Mouse (Mus musculus) spleen, postnatal 4 days (tissue): ENCODE measurements around the gene Mas1.
"Not testable (repeated sequence)": the region's sequence is repeated elsewhere in the genome, so short reads cannot be mapped to it uniquely, and the experiment has no call there.

Experiments used
- DNase-seq, 2 experiments: peaks; one replicate each; pipeline ENCODE4 v3.0.0; 2022; ENCODE audit warnings: low spot score in 2 of 2

Gene Mas1

DNA sequence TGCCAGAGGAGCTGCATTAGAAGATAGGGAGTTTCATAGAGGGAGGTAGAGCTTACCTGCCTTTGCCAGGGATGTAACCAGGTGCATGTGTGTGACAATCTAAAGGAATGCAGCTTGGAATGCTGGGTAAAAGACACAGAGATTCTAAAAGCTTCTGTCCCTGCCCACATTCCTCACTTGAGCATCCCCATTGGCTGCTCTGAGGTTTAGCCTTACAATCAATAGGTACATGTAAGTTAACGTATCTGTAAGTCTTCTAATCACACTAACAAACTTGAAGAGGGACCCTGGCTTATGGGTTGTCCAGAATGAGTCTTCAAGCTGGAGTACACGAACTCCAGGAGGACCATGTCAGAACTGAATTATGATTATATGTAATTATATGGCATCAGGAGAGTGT is at the start of gene Mas1:
TSS of gene Mas1 (minus strand) at position 101 of the 400 bp plus-strand sequence.
- DNase-seq = no peak

DNA sequence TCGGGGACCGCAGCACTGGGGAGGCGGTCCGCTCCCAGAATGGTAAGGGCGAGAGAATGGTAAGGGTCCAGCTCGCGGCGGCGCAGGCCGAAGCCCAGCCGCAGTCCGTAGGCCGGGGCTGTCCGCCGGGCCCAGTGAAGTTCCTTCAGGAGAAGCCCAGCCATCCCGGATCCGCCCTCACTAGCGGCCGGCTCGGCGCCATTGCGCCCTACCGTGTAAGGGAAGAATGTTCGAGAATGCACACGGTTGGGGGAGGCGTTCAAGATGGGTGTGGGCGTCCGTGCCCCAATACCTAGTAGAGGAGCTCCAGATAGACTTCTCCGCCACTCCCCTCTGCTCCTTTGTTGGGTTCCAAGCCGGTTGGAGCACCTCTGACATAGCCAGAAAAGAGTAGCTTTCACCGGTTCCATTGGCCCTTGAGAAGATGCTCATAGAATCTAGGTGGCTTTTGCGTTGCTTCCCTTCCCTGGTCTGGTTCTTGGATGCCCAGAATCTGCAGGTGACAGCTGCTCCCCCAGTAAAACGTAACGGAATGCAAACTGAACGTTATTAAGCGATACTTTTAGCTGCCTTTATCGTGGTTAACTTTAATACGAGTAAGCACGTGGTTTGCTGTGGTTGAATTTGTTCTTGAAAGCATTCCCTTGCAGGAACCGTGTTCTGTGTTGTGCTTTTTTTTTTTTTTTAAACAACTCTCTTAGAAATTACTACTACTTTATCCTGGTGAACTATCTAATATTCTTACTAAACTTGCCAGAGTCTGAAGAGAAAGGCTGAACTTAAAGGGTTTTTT is 48.8 kb upstream of the Mas1 start:
- DNase-seq = peak; percentile 61 to 83

DNA sequence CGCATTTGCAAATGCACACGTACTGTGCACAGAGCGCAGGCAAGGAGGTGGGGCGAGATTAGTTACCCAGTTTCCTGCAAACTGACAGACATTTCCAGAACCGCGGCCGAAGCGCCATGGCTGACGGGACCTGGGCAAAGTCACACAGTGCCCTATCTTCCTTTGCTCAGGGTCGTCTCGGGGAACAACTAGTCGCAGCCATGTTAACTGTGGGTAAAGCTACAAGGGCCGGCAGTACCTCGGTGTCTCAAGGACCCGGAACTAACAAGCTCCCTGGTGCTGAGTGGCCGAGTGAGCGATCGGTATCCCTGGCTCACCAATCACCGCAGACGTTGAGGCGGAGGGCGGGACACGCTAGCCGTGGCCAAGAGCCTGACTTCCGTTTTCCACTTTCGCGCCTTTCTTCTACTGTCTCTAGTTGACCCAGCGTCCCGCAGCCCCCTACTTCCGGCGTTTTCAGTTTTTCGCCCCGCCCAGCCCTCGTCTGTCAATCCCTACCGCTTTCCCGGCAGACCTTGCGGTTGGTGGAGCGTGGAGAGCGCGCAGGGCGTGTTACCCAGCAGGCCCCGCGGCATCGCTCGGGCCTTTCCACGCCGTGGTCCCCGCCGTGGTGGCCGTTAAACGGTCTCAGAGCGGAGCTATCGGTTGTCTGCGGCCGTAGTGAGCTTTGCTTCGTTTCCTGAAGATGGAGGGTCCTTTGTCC is 48.1 kb upstream of the Mas1 start, which contains the start of gene Mrpl18:
TSS of gene Mrpl18 (minus strand) at position 465 of the 703 bp plus-strand sequence.
- DNase-seq = peak; percentile 98

DNA sequence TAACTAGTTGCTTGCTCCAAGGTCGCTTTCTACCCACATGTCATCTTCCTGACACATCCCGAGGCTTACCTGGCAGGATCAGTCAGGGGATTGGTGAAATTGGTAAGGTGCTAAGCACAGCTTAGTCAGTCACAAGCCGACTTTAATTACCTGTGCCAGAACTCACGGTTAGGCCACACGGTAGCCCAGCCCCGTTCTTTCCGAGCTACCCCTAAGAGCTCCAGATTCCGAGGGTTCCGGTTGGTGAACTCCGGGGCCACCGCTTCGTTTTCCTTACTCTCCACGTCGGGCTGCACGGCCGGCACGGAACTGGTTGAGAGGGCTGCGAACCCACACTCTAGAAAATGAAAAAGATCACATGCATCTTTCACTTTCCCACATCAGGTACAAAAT is 47.5 kb upstream of the Mas1 start, which contains the start of gene Tcp1:
TSS of gene Tcp1 (plus strand) at position 214 of the 393 bp plus-strand sequence.
- peak in 1 of 2 experiments; percentile 73 for DNase-seq

DNA sequence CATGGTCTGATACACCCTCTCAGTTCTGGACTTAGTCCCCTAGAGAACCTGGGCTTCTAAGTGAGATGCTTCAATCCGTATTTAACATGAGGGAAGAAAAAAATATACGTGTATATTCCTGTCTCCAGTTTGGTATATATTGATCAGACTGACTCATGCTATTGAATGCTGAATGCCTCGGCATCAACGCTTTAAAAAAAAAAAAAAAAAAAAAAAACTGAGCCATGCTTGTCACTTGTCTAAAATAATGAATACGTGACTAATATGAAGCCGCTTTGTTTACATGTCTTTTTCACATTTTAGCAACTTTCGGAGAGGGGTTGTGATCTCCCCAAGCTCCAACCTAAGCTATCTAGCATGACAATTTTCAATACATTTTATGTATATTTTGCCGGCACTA is 42.4 kb upstream of the Mas1 start:
- DNase-seq = no peak

DNA sequence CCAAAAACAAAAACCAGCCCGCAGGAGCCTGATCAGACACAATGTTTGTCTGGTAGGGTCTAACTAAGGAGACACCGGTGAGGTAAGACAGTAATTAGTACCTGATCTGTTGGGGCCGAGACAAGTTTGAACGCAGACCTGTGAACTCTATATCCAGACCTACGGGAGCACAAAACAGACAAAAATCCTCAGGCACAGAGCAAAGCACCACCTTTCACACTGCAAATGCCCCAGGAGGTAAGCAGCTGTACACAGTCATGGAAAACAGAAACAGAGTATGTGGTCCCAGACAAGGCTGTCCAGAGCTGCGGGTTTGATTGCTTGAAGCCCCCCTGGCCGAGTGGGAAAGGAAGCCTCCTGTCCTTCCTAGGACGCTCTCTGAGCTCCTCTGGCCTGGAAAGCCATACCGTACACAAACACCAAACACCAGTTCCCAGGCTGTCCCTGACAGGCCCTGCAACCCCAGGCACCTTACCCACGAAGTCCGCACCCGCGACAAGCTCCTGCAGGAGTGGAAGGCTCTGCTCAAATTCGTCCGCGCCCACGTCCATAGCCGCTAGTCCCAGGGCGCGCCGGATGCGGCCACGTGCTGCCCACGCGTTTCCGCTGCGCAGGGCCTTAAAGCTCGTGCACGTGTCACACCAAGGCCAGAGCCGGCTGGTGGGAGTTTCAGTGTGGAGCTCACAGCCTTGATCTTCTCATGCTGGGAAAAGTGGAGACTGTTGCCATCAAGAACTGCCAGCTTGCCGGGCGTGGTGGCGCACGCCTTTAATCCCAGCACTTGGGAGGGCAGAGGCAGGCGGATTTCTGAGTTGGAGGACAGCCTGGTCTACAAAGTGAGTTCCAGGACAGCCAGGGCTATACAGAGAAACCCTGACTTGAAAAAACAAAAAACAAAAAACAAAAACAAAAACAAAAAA is 41.7 kb upstream of the Mas1 start, which contains the start of gene Pnldc1:
TSS of gene Pnldc1 (minus strand) at position 870 of the 920 bp plus-strand sequence.
- no peak for DNase-seq

DNA sequence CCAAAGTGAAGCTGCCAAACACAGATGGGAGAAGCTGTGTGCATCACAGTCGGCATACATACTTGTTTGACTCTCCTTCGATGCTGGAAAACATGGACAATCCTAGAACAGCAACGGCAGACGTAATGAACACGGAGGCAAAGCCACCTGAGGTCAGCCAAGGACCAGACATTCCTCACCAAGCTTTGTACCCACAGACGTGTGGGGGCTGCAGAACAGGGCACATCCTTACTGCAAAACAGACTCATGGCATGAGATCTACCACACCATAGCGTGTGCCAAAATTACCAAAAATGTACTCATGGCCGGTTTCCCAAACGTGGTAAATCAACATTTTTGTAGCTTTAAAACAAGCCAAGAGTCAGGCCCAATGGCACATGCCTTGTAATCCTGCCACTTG is 38.5 kb upstream of the Mas1 start:
- no peak for DNase-seq

DNA sequence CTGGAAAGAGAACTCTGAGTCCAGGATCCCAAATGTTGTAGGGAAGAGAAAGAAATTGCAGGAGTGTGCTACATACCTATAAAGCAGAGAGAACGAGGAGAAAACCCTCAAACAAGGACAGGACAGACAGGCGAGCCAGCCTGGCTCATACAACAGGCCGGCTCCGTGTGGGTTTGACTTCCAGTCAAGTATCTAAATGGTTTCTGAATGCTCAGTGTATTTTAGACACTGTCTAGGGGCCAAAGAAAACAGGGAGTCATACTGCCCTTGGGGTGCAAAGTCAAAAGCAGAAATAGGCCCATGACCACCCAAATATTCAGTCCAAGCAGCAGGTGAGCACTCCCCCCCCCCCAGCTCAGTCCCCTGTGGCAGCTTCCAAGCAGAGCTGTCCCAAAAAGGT is 37.9 kb upstream of the Mas1 start:
- DNase-seq = no peak

DNA sequence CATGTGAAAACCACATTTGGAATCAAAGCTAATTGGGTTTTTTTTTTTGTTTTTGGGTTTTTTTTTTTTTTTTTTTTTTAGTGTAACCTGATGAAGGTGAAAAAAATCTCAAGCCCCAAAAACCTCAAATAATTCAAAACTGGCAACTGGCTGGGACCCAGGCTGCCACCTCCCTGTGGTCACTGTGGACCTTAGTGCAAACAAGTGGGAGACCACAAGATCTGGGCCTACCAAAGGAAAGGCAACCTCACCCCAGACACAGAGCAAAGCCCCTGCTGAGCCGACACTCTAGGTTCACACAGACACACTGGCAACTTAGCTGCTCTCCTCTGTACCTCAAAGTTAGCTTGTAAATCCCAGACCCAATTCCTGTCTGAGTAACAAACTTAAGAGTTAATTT is 36.4 kb upstream of the Mas1 start:
- no peak for DNase-seq

DNA sequence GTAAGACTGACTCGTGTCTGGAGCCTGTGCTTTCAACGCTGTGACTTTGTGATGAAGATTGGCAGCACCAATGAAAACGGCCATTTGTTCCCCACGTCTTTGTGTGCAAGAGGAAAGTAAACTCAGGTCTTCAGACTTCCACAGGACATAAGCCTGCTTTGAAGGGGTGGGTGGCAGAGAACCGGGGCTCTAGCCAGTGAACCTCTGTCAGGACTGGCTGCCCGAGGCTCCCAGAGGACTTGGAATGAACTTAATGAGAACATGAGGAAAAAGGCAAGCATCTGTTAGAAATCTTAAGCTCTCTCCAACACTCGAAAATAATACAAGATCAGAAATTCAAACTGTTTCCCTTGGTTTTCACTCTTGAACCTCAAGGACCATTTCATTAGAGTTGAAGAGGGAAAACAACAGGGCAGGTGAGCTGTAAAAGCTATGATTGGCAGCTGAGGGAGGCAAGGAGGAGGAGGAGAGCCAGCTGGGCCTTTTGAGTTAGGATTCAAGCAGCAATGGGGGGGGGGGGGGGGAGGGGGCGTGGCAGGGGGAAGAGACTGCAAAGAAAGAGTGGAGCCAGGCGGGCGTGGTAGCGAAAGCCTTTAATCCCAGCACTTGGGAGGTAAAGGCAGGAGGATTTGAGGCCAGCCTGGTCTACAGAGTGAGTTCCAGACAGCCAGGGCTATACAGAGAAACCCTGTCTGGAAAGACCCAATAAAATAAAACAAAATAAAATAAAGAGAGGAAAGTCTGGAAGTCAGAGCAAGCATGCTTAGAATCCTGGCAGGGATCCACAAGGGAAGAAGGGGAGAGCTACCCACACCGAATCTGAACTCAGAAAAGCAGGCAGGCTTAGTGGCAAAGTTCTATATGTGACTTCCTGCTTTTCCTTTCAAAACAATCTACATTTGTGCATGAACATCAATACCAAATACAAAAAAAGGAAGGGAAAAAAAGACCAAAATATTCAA is 35.7 kb upstream of the Mas1 start:
- DNase-seq = no peak

DNA sequence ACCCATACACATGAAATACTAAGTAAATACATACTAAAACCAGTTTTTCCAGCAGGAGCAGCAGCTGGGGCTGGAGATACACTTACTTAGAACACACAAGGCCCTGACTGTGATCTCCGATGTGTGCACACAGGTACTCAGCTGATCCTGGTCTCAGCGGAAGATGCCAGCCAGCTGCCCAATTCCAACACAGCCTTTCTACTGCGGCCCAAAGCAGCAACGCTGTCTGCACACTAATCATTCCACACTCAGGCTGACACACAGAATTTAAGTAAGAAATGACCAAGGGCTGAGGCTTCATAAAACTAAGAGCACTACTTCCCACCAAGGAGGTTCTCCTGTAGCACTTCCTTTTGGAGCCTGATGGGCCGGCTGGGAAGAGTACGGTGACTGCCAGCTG is 34.3 kb upstream of the Mas1 start:
- DNase-seq = no peak

DNA sequence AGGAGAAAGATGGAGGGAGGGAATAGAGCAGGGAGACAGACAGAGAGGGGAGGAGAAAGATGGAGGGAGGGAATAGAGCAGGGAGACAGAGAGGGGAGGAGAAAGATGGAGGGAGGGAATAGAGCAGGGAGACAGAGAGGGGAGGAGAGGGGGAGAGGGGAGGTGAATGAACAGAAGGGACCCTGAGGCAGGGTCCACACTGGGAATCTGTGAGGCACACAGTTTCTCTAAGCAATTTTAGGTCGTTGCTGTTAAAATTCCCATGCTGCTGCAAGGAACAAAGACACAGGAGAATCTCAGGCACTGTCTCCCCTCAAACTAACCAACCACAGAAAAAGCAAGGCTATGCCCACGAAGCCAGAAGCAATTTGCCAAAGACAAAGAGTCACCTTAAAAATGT is 30.7 kb upstream of the Mas1 start:
- not testable (repeated sequence) for DNase-seq

DNA sequence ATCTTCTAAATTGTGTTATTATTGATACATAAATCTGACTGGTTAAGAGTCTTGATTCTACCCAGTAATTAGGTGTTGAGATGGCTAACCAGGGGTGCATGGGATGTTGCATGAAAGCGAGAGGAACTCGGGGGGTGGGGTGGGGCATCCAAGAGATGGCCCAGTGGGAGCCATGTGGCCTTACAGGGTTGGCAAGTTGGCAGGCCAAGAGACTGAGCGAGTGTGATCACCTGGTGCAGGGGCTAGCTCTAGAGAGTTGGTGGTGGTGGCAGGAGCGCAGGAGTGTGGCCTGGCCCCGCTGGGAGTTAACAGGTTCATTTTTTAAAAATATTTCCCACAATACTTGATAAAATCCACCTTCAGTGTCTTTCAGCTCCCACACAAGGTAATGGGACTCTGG is 29.7 kb upstream of the Mas1 start:
- no peak for DNase-seq

DNA sequence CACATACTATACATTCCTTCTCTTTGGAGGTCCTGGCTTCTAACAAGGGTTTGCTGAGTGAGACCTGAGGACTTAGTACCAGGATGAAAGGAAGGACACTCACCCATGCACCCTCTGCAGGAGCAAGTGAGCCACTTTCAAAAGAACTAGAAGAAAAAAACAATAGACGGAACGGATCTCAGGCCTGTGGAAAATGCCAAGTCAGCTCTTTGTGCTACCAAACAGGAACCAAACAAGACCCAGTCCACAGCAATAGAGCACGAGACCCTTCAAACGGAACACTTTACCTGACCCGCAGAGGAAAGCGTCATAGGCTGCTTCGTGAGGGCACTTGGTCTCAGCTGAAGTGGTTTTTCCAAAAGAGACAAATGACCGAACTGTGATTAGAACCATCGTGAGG is 24.1 kb upstream of the Mas1 start:
- no peak for DNase-seq

DNA sequence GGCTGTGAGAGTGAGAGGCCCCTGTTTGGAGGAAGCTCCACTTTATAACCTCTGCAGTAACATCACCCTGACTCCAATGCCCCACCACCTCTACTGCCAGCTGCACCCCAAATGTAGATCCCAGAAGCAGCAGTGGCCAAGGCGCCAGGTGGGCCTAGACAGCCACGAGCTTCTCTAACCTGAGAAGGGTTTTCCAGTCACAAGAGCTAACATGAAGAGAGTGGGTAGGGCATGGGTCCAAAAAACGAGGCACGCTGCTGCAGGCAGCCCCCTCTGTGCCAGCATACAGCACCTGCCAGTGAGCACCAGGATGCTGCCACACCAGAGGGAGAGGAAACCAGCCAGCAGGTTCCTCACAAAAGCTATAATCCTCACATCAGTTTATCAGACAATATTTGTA is 23.1 kb upstream of the Mas1 start:
- no peak for DNase-seq

DNA sequence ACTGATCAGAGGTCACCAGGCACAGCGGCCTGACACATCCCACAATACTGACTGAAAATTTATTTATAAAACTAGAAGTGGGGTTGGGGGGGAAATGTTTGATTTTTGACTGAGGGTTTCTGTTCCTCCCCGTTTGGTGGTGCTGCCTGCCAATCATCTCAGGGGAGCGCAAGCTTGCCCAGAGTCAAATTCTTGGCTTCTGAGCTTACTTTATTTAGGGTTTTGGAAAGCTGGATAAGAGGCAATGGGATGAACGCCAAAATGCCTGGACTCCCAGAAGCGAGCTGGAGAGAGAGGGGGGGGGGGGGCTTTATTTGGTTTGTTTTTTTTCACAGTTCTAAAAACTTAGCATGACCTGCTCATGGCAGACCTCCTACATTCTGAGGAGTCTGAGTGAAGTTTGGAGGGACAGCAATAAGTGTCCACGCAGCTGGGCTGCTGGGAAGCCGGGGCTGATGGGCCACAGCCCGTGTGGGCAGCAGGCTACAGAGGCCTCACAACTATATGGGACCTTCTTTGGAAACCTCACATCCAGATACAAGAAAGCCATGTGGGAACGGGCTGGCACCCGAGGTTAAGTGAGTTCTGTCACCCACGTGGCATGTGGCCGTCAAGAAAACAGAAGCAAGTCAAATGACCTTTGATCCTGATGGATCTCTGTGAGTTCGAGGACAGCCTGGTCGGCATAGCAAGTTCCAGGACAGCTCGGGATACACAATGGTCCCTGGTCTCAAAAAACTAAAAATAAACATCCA is 19.3 kb upstream of the Mas1 start:
- DNase-seq = no peak

DNA sequence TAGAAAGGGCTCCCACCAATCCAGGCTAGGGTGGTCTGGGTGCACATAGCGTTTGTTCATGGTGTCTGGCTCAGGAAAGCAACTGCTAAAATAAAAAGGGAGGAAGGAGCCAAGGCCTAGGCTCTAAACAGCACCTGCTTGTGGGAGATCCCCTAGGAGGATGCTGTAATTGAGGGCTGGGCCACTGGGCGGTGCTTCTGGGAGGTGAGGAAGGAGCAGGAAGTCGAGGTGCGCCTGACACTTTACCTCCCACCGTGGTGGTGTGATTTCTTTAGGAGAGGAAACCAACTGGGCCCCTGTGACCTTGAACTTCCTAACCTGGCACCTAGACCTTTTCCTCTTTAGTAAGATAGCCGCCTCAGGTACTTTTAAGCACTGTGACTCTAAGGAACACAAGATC is 18.7 kb upstream of the Mas1 start:
- DNase-seq = no peak

DNA sequence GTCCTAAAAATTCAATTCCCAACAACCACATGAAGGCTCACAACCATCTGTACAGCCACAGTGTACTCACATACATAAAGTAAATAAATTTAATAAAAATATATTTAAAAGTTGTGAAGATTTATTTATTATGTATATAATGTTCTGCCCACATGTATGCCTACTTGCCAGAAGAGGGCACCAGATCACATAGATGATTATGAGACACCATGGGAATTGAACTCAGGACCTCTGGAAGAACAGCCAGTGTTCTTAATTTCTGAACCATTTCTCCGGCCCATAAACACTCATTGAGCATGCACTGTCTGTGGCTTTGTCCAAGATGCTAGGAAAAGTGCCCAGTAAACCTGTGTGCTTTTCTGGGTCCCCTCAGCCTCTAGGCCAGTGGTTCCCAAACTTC is 13.3 kb upstream of the Mas1 start:
- DNase-seq = no peak

DNA sequence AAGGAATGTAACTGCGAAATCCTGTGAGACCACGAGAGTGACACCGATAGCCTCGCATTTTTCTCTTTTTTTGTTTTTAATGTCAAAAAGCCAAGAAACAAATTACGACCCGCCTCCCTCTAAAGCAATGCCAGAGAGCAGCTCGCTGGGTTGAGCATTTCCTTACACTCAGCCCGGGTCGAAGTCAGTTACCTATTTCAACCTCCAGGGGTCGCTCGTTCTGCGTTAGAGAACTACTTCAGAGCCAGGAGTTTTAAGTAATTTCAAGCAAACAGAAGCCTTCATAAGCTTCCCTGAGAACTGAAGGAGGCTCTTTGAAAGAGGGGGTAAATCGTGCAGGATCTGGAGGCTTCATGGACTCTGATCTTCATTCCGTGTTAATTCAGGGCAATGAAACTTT is 12.2 kb upstream of the Mas1 start:
- DNase-seq = peak; percentile 74 to 88

DNA sequence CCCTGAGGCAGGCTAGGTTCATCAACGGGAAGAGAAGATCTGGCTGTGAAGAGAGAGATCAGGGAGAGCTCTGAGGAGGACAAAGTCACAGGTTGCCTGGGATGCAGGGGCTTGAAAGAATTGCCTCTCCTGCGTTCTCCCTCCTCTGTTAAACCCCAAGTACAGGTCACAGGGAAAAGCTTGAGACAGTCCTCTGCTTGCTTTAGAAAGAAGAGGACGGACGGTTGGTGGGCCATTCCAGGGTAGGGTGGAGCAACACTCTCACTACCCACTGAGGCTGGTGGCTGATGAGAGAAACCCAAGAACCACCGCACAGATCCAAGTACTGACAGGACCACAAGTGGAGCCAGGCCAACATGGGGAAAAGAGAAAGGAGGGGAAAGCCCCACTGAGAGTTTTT is 7.8 kb upstream of the Mas1 start, which contains the start of gene Mrgprh:
TSS of gene Mrgprh (plus strand) at position 301 of the 400 bp plus-strand sequence.
- no peak for DNase-seq
